Comparison of ENCODE assay signal across 20 mouse cellular contexts in genomic region chr15:5658796-5659195, GRCm38 (mm10).
A peak's percentile ranks its signal among the peaks of the same experiment; 100 is the strongest.
DNase-seq lines count a peak whose midpoint lies in the region; ATAC-seq and TF ChIP-seq lines count a peak whose summit lies in the region.
"Had no signal": no experiment of that assay in that cellular context is flagged by ENCODE, and none has a peak within 500 bp of the region (broad histone marks: within the 10 kb centered on the region; RNA-seq: fewer than 3 reads in every experiment).

No protein-coding gene starts in this region.

- 49% methylated on average over 6 of the region's 6 CpGs for WGBS in liver, embryonic 11.5 days

- no peaks in the 10 kb centered on the region for H3K4me1 ChIP-seq in MEL (ENCODE audit: control insufficient read depth in 1 of 2, insufficient read depth in 2 of 2, low read length in 2 of 2)
- H3K4me1 ChIP-seq in liver, embryonic 11.5 days (replicated peaks; ENCODE audit: control insufficient read depth, insufficient read depth, low read length): no peaks in the 10 kb centered on the region
- H3K4me1 ChIP-seq: embryonic facial prominence, embryonic 15.5 days; forebrain, embryonic 13.5 days; intestine, embryonic 15.5 days; limb, embryonic 12.5 days; lung, embryonic 15.5 days; midbrain, embryonic 15.5 days had no signal

- H3K4me3 ChIP-seq in MEL (ENCODE audit: control insufficient read depth in 1 of 2, insufficient read depth in 1 of 2, low read depth in 2 of 2, low read length in 2 of 2): no peak overlapping the region
- H3K4me3 ChIP-seq in liver, embryonic 11.5 days (ENCODE audit: low read depth, low read length): no peak overlapping the region
- H3K4me3 ChIP-seq: embryonic facial prominence, embryonic 15.5 days; forebrain, embryonic 13.5 days; intestine, embryonic 15.5 days; limb, embryonic 12.5 days; lung, embryonic 15.5 days; midbrain, embryonic 15.5 days had no signal

- H3K36me3 ChIP-seq in MEL (ENCODE audit: control insufficient read depth in 1 of 2, insufficient read depth in 2 of 2, low read length in 2 of 2): no peaks in the 10 kb centered on the region
- H3K36me3 ChIP-seq in liver, embryonic 11.5 days (ENCODE audit: control insufficient read depth, insufficient read depth, low read length): no peaks in the 10 kb centered on the region
- H3K36me3 ChIP-seq: embryonic facial prominence, embryonic 15.5 days; intestine, embryonic 15.5 days; limb, embryonic 12.5 days; lung, embryonic 15.5 days; midbrain, embryonic 15.5 days had no signal

- TF ChIP-seq EP300 in MEL (IDR thresholded peaks at IDR 0.05; ENCODE audit: low read depth in 1 of 2, low read length in 2 of 2): peak; percentile 31 to 34; a peak in 1 of 4 replicates

- H3K27me3 ChIP-seq in MEL (ENCODE audit: control insufficient read depth in 1 of 2, insufficient read depth in 2 of 2, low read length in 2 of 2): no peaks in the 10 kb centered on the region
- H3K27me3 ChIP-seq in liver, embryonic 11.5 days (replicated peaks; ENCODE audit: control insufficient read depth, insufficient read depth, low read length): no peaks in the 10 kb centered on the region
- H3K27me3 ChIP-seq: embryonic facial prominence, embryonic 15.5 days; forebrain, embryonic 13.5 days; intestine, embryonic 15.5 days; limb, embryonic 12.5 days; lung, embryonic 15.5 days; midbrain, embryonic 15.5 days had no signal

- no peaks in the 10 kb centered on the region for H3K79me2 ChIP-seq in MEL (ENCODE audit: control insufficient read depth, insufficient read depth, low read length, poor library complexity)

- no peak overlapping the region for H3K9ac ChIP-seq in MEL (ENCODE audit: control insufficient read depth, low read depth, low read length, poor library complexity, severe bottlenecking)
- H3K9ac ChIP-seq in liver, embryonic 11.5 days (ENCODE audit: low read depth, low read length): no peak overlapping the region
- H3K9ac ChIP-seq: embryonic facial prominence, embryonic 15.5 days; forebrain, embryonic 13.5 days; hindbrain, embryonic 14.5 days; intestine, embryonic 15.5 days; limb, embryonic 12.5 days; lung, embryonic 15.5 days; midbrain, embryonic 15.5 days had no signal

- TF ChIP-seq CTCF in MEL (IDR thresholded peaks at IDR 0.05 in 2 of 3, conservative IDR thresholded peaks at IDR 0.05 in 1 of 3; ENCODE audit: control insufficient read depth in 1 of 3, insufficient read depth in 1 of 3, low read depth in 2 of 3, low read length in 3 of 3, poor library complexity in 1 of 3, severe bottlenecking in 1 of 3): no peak

- ATAC-seq in liver, embryonic 11.5 days (replicated peaks; ENCODE audit: low FRiP score): peak; percentile 100
- peak; percentile 95 for ATAC-seq in megakaryocyte progenitor cell, adult 5-6 weeks (replicated peaks; ENCODE audit: poor library complexity)
- ATAC-seq: forebrain, embryonic 13.5 days; intestine, embryonic 15.5 days; midbrain, embryonic 15.5 days had no signal

- no peak overlapping the region for H3K4me2 ChIP-seq in liver, embryonic 11.5 days
- H3K4me2 ChIP-seq: embryonic facial prominence, embryonic 15.5 days; forebrain, embryonic 13.5 days; hindbrain, embryonic 14.5 days; intestine, embryonic 15.5 days; limb, embryonic 12.5 days; lung, embryonic 15.5 days; midbrain, embryonic 15.5 days had no signal

- H3K9me3 ChIP-seq in MEL (replicated peaks; ENCODE audit: insufficient read depth, low read length): no peaks in the 10 kb centered on the region
- no peaks in the 10 kb centered on the region for H3K9me3 ChIP-seq in liver, embryonic 11.5 days (ENCODE audit: control insufficient read depth, low read length)
- H3K9me3 ChIP-seq: embryonic facial prominence, embryonic 15.5 days; forebrain, embryonic 13.5 days; intestine, embryonic 15.5 days; limb, embryonic 12.5 days; lung, embryonic 15.5 days; midbrain, embryonic 15.5 days had no signal

- TF ChIP-seq RAD21 in MEL (IDR thresholded peaks at IDR 0.05; ENCODE audit: low read depth, low read length): no peak

- TF ChIP-seq POLR2A in MEL (IDR thresholded peaks at IDR 0.05; ENCODE audit: control insufficient read depth in 1 of 2, insufficient read depth in 1 of 2, low read depth in 1 of 2, low read length in 2 of 2, poor library complexity in 1 of 2): no peak

- DNase-seq in MEL (ENCODE audit: low read depth, low spot score): peak; percentile 46
- peak; percentile 23 for DNase-seq in c-Kit-positive CD71-negative TER-119-negative erythroid progenitor cells, embryonic 14.5 days (ENCODE audit: low read depth)
- no peak for DNase-seq in liver, embryonic 11.5 days (ENCODE audit: low spot score)
- no peak for DNase-seq in layer of hippocampus, postnatal 10 days (ENCODE audit: low spot score in 2 of 2)
- DNase-seq in lung, postnatal 25 days (ENCODE audit: low spot score): no peak
- DNase-seq in kidney, adult 9 months: no peak
- DNase-seq: adrenal gland, postnatal 10 days; cerebellum, adult 8-10 months; gastrocnemius, postnatal 25 days; heart, postnatal 14 days; kidney, postnatal 14 days; right cerebral cortex, adult 18-20 months had no signal

- H3K27ac ChIP-seq in MEL (ENCODE audit: control insufficient read depth, low read depth, low read length): no peak overlapping the region
- H3K27ac ChIP-seq in liver, embryonic 11.5 days (ENCODE audit: low read depth, low read length): no peak overlapping the region
- H3K27ac ChIP-seq: embryonic facial prominence, embryonic 15.5 days; forebrain, embryonic 13.5 days; hindbrain, embryonic 14.5 days; intestine, embryonic 15.5 days; limb, embryonic 12.5 days; lung, embryonic 15.5 days; midbrain, embryonic 15.5 days had no signal

TF ChIP-seq in MEL, 35 proteins besides CTCF, POLR2A, EP300 and RAD21:
- TF ChIP-seq GATA1 (IDR thresholded peaks at IDR 0.05; ENCODE audit: low read depth, low read length): peak; percentile 56
- peak; percentile 56; the same call in 1 of the 2 replicates for TF ChIP-seq TCF12 (IDR thresholded peaks at IDR 0.05; ENCODE audit: low read depth, low read length)
- TF ChIP-seq MXI1 (IDR thresholded peaks at IDR 0.05; ENCODE audit: low read depth, low read length): no peak
- TF ChIP-seq SIN3A (IDR thresholded peaks at IDR 0.05; ENCODE audit: low read length): no peak
- TF ChIP-seq TAL1 (IDR thresholded peaks at IDR 0.05; ENCODE audit: low read length): peak; percentile 35
- TF ChIP-seq ETS1 (IDR thresholded peaks at IDR 0.05; ENCODE audit: low read depth, low read length): no peak

Comparison
In these comparisons a context has a peak if more than half of its experiments do, and no peak if none do; other contexts are left out.
1. DNase-seq: peak in MEL (single experiment) and c-Kit-positive CD71-negative TER-119-negative erythroid progenitor cells, embryonic 14.5 days (single experiment); none in liver, embryonic 11.5 days (single experiment), layer of hippocampus, postnatal 10 days (0 of 2), lung, postnatal 25 days (single experiment) and kidney, adult 9 months (single experiment).